Mouse (Mus musculus) G1E (cell line): Measurements from ENCODE around the gene Hmox1. TPM values are rescaled to one million over a fixed set of nuclear protein-coding genes. Genes with fewer than 3 reads are reported as not detected.

Source experiments
- ATAC-seq: 2 replicates; pipeline ENCODE4 v1.8.0; 2016; ENCODE audit warnings: mild to moderate bottlenecking; ENCODE audit not compliant: insufficient number of reproducible peaks, poor library complexity, low FRiP score, severe bottlenecking; ENCODE audit errors: extremely low read depth
- DNase-seq: peaks from one replicate; pipeline ENCODE4 v3.0.0; 2012; ENCODE audit warnings: low spot score
- H3K27me3 ChIP-seq: 2 replicates; pipeline ENCODE4 v1.6.1; 2012; ENCODE audit warnings: mild to moderate bottlenecking, low read length, inconsistent platforms; ENCODE audit not compliant: insufficient read depth
- H3K36me3 ChIP-seq: replicated peaks from 2 replicates; pipeline ENCODE3; 2012; ENCODE audit warnings: mild to moderate bottlenecking, inconsistent platforms
- H3K4me1 ChIP-seq: 2 replicates; pipeline ENCODE4 v1.6.1; 2012; ENCODE audit warnings: low read depth, low read length, inconsistent platforms, mixed read lengths; ENCODE audit not compliant: insufficient read depth
- H3K4me3 ChIP-seq: 2 replicates; pipeline ENCODE4 v1.5.1; 2012; ENCODE audit warnings: low read depth, mild to moderate bottlenecking, inconsistent platforms, low read length, moderate library complexity, mixed read lengths
- H3K9me3 ChIP-seq: replicated peaks from 2 replicates; pipeline ENCODE4 v1.6.1; 2012; ENCODE audit warnings: inconsistent platforms
- CTCF ChIP-seq: IDR thresholded peaks from 2 replicates; pipeline ENCODE4 v1.5.1; 2012; ENCODE audit warnings: low read depth, low read length, inconsistent platforms, mixed read lengths
- GATA1 ChIP-seq: IDR thresholded peaks from 2 replicates; pipeline ENCODE4 v1.6.1; 2012; ENCODE audit warnings: borderline replicate concordance, low read length, inconsistent platforms, mixed read lengths
- GATA2 ChIP-seq: IDR thresholded peaks from 2 replicates; pipeline ENCODE4 v1.6.1; 2012; ENCODE audit warnings: low read depth, low read length, inconsistent platforms, borderline replicate concordance
- POLR2AphosphoS5 ChIP-seq: IDR thresholded peaks from 2 replicates; pipeline ENCODE4 v1.6.1; 2012; ENCODE audit warnings: low read depth, low read length, inconsistent platforms; ENCODE audit not compliant: insufficient replicate concordance
- TAL1 ChIP-seq: conservative IDR thresholded peaks from 2 replicates; pipeline ENCODE4 v1.6.1; 2012; ENCODE audit warnings: low read depth, low read length, inconsistent platforms, mixed read lengths
- polyA plus RNA-seq: library from polyadenylated mRNA; stranded (reverse); fragments of >175 nt; gene quantifications from 2 replicates; pipeline ENCODE4 v1.2.3, GENCODE M21; 2012
- total RNA-seq, 2 experiments: library from RNA; stranded (forward) in 1 of 2; stranded (reverse) in 1 of 2; fragments of 200-1000 nt in 1 of 2; fragments of >200 nt in 1 of 2; fragmentation: Nextera tagmentation in 1 of 2; gene quantifications; 2 replicates each; pipeline ENCODE4 v1.2.3; 2014 to 2017

Gene Hmox1
- 8.8 and 13.0 TPM in 2 replicates for total RNA-seq (2014; fragmentation: Nextera tagmentation)
- 37.9 and 42.0 TPM in 2 replicates for total RNA-seq (2017)
- polyA plus RNA-seq = 11.2 and 14.0 TPM in 2 replicates

DNA sequence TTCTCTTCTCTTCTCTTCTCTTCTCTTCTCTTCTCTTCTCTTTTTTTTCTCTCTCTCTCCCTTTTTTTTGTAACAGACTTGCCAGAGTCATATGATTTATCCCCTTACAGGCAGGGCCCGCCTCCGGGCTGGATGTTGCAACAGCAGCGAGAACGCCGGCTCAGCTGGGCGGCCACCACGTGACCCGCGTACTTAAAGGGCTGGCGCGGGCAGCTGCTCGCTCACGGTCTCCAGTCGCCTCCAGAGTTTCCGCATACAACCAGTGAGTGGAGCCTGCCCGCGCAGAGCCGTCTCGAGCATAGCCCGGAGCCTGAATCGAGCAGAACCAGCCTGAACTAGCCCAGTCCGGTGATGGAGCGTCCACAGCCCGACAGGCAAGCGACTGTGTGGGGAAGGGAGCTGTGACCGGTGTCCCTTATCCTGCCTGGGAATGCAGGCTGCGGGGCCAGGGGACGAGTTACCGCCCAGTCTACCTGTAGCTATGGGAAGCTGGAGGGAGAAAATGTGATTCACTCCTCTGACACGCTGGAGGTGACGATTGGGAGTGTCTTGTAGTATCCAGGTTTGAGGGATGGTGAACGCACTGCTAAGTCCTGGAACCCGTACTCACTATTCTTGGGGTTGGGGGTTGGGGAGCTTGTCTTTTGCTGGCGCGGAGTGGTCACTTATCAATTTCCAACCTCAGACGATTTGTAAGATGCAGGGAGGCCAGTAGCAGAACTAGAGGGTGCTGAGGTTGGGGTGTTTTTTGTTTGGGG, at the start of gene Hmox1:
TSS of gene Hmox1 (plus strand) at position 223 of the 758 bp plus-strand sequence.
- Histone ChIP-seq H3K27me3 (no peaks in the 10 kb centered on the region), H3K4me1 (peaks cover 60% of the 10 kb centered on the region), H3K4me3 (peak within 1 kb of the TSS; percentile 91), H3K36me3 (peaks cover 34% of the 10 kb centered on the region), H3K9me3 (no peaks in the 10 kb centered on the region)
- ATAC-seq (peak; percentile 84), DNase-seq (peak; percentile 89)
- TF ChIP-seq POLR2AphosphoS5 (no peak), GATA2 (no peak), CTCF (no peak), TAL1 (no peak), GATA1 (no peak)

DNA sequence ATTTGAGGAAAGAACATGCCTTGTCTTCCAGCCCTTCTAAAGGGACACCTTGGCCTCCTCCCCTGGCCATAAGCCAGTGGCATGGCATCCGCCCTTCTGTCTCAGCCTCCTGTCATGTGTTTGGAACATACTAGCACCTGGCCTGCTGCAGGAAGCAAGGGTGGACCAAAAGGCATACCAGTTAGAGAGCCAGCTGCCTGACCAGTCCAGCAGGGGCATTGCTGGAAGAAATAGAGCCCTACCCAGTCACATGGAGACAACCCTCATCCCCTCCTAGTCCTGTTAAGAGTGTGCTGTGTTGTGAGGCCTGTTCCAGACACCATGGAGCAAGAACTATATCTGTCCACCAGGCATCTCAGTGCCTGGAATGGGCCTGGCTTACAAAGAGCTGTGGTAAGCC, 47.1 kb upstream of the Hmox1 start:
- Histone ChIP-seq H3K4me3 (no peak overlapping the region), H3K4me1 (0 out of 2 replicates have a peak, but pooled peaks cover 7% of the 10 kb centered on the region), H3K9me3 (no peaks in the 10 kb centered on the region), H3K27me3 (no peaks in the 10 kb centered on the region), H3K36me3 (peaks cover 79% of the 10 kb centered on the region)
- TF ChIP-seq GATA2 = no peak
- DNase-seq = no peak
- no peak for ATAC-seq

DNA sequence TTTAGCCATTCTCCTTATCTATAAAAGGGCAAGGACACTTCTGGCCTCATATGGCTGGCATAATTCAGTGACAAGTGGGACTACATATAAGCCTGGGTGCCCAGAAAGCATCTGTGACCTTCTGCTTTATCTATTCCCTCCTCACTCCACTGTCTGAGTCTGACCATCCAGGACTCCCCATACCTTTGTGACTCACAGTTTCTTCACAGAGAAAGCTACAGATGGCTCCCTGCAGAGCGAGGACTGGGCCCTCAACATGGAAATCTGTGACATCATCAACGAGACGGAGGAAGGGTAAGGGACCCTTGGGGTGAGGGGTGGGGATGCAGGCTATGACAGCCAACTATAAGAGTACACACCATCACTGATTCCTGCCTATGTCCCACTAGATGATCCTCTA, 45.6 kb upstream of the Hmox1 start:
- ATAC-seq = no peak
- TF ChIP-seq GATA1 (no peak), TAL1 (no peak), CTCF (no peak), POLR2AphosphoS5 (no peak), GATA2 (no peak)
- Histone ChIP-seq H3K9me3 (no peaks in the 10 kb centered on the region), H3K4me1 (0 out of 2 replicates have a peak, but pooled peaks cover 5% of the 10 kb centered on the region), H3K4me3 (no peak overlapping the region), H3K27me3 (no peaks in the 10 kb centered on the region), H3K36me3 (peaks cover 84% of the 10 kb centered on the region)
- DNase-seq = no peak

DNA sequence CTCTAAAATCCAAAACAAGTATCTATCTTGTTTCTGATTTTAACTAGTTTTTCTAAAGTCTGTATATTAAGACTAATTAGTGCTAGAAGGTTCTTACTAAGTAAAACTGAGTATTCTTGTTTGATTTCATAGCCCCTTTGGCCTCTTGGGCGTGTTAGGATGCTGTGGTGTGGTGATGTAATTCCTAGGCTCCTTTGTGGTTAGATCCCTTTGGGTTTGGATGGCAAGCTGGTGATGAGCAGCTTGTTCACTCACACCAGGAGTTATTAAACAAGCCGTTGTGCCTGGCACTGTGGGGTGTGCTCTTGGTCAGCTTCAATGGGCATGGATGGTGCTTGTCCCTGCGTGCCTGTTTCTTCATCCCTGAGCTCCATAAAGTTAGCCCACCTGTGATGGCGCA, 40.1 kb upstream of the Hmox1 start:
- ATAC-seq = no peak

DNA sequence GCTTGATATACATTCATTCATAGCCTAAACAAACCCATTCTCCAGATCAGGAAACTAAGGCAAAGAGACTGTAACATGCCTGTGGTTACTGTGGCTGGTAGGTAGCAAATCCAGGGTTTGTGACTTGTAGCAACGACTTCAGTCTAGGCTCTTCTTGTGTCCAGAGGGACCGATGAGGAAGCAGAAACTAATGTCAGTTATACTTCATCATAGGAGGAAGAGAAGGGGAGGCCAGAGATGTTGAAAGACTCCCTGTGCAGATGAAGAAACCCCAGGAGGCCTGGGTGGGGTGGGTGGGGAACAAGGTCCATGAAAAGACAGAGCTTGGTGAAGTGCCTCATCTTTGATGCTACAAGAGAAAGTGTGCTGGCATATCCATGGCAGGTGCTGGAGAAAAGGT, 37.7 kb upstream of the Hmox1 start:
- TF ChIP-seq TAL1 = no peak
- no peak for TF ChIP-seq GATA1
- no peak for TF ChIP-seq GATA2
- TF ChIP-seq POLR2AphosphoS5 = no peak
- TF ChIP-seq CTCF = no peak
- DNase-seq = no peak
- peaks cover 91% of the 10 kb centered on the region for H3K36me3 ChIP-seq
- no peaks in the 10 kb centered on the region for H3K4me1 ChIP-seq
- no peak overlapping the region for H3K4me3 ChIP-seq
- no peaks in the 10 kb centered on the region for H3K27me3 ChIP-seq
- H3K9me3 ChIP-seq = no peaks in the 10 kb centered on the region
- no peak for ATAC-seq

More for the DNA sequence above, 40.1 kb upstream of the Hmox1 start:
- Histone ChIP-seq H3K9me3 (no peaks in the 10 kb centered on the region), H3K27me3 (no peaks in the 10 kb centered on the region), H3K4me1 (no peaks in the 10 kb centered on the region), H3K4me3 (no peak overlapping the region), H3K36me3 (peaks cover 89% of the 10 kb centered on the region)
- no peak for DNase-seq
- TF ChIP-seq GATA1 (no peak), CTCF (no peak), GATA2 (no peak), TAL1 (no peak), POLR2AphosphoS5 (no peak)

DNA sequence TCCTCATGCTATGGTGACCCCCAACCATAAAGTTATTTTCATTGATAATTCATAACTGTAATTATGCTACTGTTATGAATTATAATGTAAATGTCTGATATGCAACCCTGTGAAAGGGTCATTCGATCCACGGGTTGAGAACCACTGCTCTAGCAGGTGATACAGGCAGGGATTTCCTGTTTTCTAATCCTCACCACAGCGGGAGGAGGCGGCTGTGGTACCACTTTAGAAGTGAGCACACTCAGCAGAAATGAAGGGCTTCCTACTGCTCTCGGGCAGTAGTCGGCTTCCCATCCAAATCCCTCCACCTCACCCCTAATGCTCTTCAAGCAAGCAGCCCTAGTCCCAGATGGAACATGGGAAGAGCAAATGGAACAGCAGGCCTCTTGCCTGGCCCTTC, 33.4 kb upstream of the Hmox1 start:
- ATAC-seq = no peak
- Histone ChIP-seq H3K4me3 (no peak overlapping the region), H3K4me1 (no peaks in the 10 kb centered on the region), H3K27me3 (no peaks in the 10 kb centered on the region), H3K9me3 (no peaks in the 10 kb centered on the region), H3K36me3 (peaks cover 91% of the 10 kb centered on the region)
- no peak for DNase-seq
- no peak for TF ChIP-seq CTCF
- TF ChIP-seq TAL1 = no peak
- no peak for TF ChIP-seq GATA1
- TF ChIP-seq POLR2AphosphoS5 = no peak
- no peak for TF ChIP-seq GATA2

DNA sequence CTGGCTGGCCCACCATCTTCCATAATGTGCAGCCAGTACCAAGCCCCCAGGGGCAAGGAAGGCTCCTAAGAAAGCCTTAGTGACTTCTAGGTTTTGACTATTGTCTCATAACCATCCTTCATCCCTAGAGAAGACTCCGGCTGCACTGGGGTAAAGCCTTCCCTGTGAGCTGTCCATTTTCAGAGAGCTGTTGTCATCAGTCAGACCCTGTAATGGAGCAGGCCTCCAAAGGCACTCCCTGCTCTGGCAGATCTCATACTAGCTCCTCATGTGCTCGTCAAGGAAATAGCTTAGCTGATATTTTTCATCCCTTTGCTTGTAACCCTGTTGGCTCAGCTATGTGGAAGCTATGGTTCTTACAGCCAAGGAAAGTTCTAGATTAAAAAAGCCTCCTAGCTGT, 32.6 kb upstream of the Hmox1 start:
- no peak for DNase-seq
- TF ChIP-seq TAL1 (no peak), POLR2AphosphoS5 (no peak), GATA1 (no peak), CTCF (no peak), GATA2 (no peak)
- no peak for ATAC-seq

More for the DNA sequence above, 32.6 kb upstream of the Hmox1 start:
- no peaks in the 10 kb centered on the region for H3K27me3 ChIP-seq
- H3K36me3 ChIP-seq = peaks cover 91% of the 10 kb centered on the region
- H3K9me3 ChIP-seq = no peaks in the 10 kb centered on the region
- H3K4me1 ChIP-seq = no peaks in the 10 kb centered on the region
- H3K4me3 ChIP-seq = no peak overlapping the region
